Mouse (Mus musculus) kidney, adult 2 months (tissue): ENCODE data around the gene Zfp385c.

Experiments
- CTCF ChIP-seq: fragments of 200-500 bp; conservative IDR thresholded peaks from 2 replicates; pipeline ENCODE4 v1.5.1; 2011; ENCODE audit warnings: low read depth, mild to moderate bottlenecking, control low read depth, low read length, moderate library complexity, mixed read lengths; ENCODE audit not compliant: insufficient read depth, insufficient read length
- POLR2A ChIP-seq: fragments of 200-500 bp; IDR thresholded peaks from one replicate; pipeline ENCODE4 v1.6.1; 2011; ENCODE audit warnings: low read depth, low read length, control low read depth

DNA sequence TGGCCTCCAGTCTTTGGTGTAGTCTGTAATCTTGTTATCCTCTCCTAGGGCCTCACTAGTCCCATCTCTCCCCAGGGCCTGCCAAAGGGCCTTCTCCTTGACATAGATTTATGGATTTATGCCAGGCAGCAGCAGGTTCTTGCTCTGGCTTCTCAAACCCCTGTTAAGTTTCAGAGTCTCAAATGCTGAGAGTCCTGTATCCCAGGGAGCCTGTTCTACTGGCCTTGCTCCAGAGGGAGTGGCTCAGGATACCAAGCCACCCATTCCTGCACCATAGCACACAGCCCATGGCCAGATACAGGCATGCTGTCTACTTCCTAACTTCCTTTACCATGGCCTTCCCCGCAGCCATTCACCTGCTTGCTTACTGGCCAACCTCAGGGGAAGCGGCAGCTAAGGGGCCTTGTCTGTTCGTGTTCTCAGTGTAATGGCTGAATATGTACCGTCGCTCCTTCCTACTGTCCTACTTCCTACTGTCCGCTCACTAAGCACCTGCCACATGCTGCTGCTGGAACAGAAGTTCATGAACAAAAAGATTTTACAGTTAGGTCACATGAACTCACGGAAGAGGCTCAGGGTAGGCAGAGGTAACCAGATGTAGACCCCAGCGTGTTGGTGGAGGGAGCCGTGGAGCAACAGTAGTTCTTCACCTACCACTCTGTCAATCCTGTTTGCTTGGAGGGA, 113.0 kb downstream of the Zfp385c start:
- TF ChIP-seq CTCF (no peak), POLR2A (no peak)
